Mouse (Mus musculus) R1 (cell line): ENCODE data around the gene Slc35c2.

Experiments
- DNase-seq: peaks from one replicate; pipeline ENCODE4 v3.0.0-alpha.2; 2018; ENCODE audit warnings: low read depth, low spot score

The Slc35c2 gene

DNA sequence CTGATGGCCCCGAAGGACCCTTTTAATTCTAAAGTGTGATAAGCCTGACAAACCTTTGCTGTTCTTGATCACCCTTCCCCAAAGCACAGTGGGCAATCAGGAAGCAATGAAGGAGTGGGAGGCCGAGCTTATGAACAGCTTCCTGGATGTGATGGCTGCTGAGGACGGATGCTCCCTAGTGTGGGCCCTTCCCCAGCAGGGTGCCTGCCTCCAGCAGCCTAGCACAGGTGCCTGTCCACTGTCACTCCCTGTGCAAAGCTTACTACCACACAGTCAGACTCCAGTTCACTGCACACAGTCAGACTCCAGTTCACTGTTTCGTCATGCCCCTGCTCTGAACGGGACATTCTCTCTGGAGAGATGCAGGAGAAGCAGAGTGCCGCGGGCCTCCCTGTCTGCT is 24.7 kb upstream of the Slc35c2 start:
- DNase-seq: no peak

DNA sequence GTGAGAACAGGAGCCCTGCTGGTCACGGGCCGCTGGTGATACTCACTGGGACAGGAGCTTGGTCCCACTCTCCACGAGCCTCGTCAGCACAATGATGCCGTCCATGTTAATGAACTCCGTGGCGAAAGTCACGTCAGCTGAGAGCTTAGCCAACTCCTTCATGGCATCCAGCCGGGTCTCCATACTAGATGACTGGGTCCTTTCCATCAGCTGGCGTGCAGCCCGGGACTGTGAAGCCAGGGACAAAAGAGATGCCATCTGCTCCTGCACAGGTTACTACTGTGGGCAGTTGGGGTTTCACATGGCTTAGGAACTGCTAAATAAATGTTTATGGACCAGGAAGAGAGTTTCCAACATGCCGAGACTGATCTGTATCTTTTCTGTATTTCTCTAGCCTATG is 23.9 kb upstream of the Slc35c2 start:
- no peak for DNase-seq

DNA sequence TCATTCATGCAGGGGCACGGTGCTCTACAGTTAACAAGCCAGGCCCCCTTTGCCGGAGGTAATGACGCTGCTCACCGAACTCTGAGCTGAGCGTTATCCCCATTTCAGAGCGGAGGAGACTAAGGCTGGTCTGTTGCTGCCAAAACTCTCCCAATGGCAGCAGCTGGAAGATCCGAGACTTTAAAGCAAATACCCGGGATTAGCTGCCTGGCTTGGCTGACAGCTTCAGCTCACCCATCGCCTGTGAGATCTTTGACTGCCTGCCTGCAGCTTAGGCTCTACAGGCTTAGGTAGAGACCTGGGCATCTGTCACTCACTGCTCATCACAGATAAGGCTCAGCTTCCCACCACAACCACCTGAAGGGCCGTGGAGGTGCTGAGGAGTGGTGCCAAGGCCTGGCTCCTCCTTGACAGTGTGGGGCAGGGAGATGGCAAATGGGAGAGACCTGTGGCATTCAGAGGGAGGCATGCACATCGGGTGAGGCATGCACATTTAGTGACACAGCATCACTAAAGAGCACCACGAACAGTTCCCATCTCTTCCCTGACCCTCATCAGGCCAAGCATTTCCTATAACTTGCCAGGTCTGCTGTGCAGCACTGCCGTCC is 23.3 kb upstream of the Slc35c2 start:
- DNase-seq: no peak

DNA sequence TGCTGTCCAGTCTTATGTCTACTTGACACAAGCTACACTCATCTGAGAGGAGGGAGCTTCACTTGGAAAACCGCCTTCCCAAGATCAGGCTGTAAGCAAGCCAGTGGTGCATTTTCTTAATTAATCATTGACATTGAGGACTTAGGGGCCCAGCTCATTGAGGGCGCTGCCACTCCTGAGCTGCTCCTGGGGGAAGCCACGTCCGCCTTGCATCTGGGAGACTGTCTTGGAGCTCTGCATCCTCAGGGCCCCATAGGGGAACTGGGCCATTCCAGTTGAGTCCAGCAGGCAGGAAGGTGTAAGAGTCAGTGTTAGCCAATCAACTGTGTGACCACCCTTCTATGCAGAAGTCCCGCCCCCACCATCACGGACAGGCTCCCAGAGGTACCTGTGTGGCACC is 20.1 kb upstream of the Slc35c2 start:
- no peak for DNase-seq

DNA sequence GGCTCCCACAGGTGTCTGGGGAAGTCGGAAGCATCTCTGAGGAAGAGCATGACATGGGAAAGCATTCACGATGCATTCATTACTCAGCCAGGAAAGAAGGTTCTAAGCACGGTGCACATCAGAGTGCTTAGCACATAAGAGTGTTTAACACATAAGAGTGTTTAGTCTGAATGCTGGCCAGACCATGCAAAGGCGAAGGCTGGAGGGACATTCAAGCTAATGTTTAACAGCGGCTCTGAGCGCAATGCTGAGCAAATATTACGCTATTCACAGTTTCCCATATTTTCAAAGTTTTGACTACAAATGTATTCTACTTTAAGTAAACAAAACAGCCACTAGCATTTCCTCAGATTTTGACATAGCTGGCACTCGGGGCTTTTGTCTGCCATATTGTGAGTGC is 17.8 kb upstream of the Slc35c2 start:
- no peak for DNase-seq

DNA sequence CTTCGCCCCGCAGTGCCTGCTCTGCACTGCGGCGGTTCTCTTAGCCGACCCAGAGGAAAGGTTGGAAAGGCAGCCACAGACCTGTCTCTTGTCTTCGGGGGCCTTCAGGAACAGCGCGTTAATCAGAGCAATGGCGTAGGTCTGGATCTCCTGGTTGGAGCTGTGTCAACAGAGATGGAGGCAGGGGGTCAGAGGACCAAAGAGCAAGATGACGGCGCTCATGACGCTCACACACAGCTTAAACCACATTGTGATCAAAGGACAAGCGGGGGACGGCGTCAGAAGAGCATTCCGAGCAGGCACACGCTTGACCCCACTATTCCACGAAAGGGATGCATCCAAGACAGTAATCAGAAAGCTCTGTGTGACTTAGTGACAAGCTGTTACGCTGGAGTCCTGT is 17.1 kb upstream of the Slc35c2 start:
- DNase-seq: no peak

DNA sequence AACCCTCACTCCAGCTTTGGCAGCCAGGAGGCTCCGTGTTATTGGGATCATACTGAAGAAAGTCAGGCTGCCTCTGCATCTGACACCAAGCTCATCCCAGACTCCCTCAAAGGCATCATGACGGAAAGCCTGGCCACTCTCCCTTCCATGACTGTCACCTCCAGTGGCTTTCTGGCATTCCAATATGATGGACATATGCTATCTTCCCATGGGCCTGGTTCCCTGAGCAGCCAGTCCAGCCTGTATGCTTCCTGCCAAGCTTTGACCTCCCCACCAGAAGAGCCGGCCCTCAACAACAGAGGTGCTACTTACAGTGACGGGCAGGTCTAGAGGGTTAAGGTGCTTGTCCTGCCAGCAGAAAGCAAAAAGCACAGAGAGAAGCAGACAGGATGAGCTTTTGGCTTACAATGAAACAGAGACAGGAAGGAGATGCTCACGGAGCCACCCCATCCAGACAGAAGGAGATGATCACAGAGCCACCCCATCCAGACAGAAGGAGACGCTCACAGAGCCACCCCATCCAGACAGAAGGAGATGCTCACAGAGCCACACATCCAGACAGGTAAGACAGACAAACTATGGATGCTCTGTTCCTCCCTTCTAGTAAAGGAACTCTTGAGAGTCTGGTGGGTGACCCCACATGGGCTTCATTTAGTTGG is 15.8 kb upstream of the Slc35c2 start:
- DNase-seq: no peak

DNA sequence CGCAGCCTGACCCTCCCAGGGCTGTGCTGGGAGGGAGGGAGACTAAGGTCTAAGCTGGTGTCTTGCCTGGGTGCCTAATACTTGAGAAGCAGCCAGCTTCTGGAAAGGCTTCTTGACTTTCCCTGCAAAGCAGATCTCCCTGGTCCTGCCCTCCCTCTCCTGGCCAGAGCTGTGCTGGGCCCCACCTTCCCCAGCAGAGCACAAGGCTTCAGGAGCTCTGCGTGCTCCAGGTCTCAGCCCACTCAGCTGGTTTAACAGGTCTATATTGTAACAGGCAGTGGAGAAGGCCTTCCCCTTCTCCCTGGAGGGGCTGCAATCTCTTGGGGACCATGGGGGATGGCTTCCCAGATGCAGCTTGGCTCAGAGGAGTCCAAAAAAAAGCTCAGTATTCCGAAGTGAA is 13.7 kb upstream of the Slc35c2 start:
- DNase-seq: no peak

DNA sequence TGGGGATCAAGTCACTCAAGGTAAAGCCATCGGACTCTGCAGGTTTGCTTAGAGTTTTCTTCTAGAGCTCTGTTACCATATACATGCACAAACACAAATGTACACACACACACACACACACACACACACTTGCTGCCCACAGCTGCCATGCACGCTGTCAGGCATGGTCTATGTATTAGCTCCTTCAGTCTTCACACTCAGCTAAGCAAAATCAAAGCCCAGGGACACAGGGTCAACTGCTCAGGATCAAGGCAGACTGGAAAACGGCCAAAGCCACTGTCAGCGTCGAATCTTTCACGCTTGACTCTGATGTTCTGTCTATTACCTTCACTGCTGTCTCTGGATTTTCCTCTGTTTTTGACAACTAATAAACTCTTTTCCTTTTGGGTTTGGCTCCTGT is 13.2 kb upstream of the Slc35c2 start:
- no peak for DNase-seq

DNA sequence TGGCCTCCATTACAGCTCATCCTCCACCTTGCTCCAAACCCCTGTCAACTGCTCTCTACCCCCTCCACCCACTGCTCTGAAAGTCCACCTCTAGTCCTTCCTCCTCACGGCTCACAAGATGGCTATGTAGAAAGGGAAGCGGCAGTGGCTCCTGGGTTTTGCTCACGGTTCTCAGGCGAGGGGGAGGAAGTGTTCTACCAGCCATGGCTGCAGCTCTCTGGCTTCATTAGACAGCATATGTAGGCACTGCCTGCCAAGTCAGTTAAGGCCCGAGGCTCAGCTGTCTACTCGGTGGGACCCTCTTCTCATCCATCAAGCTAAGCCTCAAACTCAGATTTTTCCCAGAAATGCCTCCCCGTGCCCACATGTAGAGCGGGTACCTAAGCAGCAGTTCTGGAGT is 12.8 kb upstream of the Slc35c2 start:
- DNase-seq: no peak

DNA sequence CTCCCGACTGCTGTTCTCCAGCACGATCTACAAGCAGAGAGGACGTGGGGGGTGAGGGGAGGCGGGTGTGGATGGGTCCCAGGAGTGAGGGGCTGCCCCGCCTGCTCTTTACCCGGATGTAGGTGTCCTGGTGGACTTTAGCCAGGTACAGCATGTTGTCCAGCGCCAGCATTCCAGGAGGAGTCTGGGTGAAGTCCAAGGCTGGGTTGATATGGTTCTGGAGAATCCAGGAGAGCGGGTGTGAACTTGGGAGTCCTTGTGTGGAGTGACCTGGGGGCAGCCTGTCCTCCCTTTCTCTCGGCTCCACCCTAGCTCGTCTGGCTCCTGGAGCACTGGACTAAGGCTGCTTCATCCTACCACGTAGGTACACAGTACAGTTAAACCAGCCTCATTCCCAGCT is 9.8 kb upstream of the Slc35c2 start:
- DNase-seq: no peak

DNA sequence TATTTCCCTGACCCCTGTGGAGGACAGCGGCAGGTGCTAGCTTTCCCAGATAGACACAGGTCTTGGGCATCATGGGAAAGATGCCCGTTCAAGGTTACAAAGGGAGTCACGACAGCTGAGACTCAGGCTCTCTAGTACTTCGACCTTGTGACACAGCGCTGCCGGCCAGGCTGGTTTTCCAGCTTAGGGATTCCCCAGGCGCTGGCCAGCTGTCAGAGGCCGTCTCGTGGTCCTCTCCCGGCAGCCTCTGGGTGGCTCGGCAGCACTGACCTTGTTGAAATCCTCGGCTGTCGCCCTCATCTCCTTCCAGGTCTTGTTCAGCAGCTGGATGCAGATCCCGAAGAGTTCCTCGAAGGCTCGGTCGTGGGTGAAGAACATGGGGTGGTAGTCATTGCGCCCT is 8.9 kb upstream of the Slc35c2 start:
- DNase-seq: no peak

DNA sequence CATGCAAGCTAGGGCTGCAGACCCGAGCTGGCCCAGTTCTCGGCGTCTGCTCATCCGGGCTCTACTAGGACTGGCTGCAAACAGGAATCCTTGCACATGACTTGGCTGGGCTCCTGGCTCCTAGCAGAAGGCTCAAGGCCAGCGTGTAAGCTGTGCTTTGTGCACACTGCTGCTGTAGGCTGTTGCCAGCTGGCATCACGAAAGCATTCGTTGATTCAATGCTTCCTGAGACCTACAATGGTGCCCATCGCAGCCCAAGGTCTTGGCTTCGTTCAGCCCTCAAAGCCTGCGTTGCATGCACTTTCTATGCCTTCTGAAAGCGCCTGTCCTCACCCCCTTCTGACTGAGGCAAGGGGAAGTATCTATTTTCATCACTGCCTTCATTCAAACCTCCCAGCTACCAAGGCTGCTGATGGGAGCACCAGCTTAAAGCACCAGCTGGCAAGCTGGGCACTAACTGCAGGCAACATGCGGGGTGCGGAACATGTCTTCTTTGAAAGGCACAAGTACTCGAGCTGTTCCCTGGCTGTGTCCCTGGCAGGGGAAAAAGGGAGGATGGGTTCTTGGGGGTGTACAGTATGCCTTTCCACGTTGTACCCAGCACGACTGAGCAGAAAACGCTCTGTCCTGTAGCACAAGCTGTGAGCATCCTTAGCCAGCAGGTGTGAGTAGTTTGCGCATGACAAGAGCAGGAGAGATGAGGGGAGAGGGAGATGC is 804 bp upstream of the Slc35c2 start:
- DNase-seq: no peak

DNA sequence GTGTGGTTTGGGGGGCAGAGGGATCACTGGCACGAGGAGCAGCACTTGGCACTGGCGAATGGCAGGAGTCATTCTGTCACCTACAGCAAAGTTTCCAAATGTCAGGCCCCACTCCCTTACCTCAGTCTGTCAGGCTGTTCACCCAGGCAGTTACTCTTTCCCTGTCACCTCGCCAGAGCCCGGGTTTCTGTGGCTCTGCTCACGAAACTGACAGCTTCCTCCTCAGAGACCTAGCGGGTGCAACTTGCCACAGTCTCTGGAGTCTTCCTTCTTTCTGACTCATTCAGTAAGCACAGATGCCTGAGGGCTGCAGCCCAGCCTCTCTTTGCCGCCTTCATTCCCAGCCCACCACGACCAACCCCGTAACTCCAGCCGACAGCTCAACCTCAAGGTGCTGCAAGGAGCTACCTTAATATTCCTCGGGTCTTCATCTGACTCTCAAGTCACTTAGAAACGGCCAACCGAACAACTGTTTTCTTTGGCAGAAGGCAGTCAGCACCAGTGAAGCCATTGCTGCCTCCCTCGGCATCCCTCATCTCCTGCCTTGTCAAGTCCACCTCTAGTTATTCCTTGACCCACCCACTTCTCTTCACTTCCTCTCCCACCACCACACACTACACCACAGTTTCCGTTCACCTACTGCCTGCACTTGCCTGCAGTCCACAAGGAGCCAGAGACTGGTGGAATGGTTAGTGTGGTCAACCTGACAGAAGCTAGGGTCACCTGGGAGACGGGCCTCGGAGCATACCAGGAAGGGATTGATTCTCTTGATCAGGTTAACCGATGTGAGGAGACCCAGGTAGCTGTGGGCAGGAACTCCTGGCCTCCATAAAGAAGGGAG is 1.1 kb downstream of the Slc35c2 start:
- peak; percentile 11 for DNase-seq

DNA sequence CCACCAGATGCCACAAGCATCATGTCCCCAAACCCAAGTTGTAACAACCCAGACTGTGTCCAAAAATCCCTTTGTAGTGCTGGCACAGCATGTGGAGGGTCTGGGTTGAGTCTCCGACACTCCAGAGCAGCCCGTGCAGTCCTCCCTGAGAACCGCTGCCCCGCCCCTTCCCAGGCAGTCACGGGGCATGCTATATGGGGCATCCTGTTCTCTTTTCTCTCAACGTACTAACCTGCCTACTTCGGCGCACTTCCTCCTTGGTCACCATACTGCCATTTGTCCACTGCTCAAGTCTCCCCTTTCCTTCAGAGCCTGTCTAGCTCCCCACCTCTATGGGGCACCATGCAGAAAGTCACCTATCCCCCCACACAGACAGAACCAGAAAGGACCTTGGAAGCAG is 2.0 kb downstream of the Slc35c2 start:
- no peak for DNase-seq

DNA sequence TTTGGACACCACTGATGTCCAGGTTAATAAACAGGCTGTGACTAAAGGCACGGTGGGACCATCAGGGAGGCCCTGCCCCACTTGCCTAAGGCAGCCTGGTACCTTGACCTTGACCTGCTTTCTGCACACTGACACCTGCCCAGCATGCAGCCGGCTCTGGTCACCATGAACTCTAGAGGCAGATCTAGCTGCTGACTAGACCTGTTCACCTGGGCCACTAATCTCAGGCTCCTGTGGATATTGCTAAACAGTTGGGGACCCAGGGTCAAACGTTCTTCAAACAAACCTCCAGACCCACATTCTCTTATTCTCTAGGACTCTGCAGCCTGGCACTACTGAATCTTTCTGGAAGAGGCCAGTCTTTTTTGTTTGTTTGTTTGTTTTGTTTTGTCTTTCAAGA is 2.6 kb downstream of the Slc35c2 start:
- no peak for DNase-seq

DNA sequence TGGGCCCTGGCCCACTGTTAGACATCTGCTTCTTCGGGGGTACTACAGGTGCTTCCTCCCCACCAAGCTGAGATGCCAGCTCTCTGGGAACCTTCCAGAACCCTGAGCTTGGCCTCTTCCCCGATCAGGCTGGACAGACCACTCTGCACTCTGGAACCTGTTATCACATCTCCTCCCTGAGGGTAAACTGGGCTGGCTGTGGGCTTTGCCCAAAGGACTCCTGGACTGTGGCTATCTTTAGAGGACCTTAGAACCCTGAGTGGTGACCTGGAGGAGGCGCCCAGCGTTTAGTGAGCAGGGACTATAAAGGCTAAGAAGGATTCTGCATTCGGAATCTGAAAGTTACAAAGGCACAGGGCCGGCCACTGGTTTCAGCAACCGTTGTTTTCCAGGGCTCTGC is 3.3 kb downstream of the Slc35c2 start:
- no peak for DNase-seq

DNA sequence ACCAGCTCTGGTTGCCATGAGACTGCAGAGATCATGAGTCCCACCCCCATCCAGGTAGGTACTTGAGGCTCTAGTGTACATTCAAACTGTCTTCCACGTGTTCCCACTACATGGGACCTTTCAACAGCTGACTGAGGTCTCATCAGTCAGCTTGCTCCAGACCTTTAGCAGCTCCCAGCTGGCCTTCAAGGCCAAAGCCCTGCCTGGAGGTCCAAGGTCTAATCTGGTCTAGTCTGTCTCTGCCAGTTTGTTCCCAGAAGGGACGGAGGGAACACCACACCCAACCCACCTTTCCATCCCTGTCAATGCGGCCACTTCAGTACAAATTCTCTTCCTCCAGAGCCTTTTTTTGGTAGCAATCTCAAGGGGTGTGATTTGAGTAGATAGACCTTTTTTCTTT is 4.0 kb downstream of the Slc35c2 start:
- no peak for DNase-seq

DNA sequence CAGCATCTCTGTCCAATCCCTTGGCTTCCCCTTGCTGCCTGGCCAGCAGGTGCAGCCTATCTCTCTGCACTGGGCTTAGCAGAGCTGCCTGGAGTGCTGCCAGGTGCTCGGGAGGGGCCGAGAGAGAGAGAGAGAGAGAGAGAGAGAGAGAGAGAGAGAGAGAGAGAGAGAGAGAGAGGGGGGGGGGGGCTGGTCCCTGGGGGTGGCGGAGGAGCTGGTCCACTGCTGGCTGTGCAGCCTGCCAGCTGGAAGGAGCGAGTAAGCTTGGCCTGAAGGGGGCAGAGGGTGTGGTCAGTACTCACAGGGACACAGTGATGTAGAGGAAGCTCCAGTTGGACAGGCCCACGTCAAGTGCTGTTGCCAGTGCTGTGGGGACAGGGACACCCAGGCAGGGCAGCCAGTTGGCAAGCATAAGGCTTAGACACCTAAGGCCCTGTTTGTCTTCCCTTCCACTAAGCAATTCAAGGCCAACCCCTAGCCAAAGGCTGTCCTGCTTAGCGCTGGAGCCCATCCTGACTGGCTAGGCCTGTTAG is 5.8 kb downstream of the Slc35c2 start:
- DNase-seq: no peak

DNA sequence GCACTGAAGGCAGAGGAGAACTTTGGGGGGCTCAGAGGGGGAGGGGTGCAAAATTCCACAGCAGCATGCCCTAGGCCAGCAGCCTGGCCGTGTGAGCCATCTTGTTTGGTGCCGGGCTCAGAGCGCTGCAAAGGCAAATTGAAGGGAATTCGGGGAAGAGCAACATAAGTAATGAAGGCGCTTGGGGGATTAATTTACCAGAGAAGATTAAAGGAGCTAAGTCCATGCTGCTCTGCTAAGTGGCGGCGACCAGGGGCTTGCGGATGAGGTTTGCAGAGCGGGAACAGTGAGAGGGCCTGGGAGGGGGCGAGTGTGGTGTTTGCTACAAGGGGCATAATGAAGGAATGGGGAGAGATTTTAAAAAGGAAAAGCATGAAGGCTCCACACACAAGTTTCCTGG is 8.3 kb downstream of the Slc35c2 start:
- no peak for DNase-seq

DNA sequence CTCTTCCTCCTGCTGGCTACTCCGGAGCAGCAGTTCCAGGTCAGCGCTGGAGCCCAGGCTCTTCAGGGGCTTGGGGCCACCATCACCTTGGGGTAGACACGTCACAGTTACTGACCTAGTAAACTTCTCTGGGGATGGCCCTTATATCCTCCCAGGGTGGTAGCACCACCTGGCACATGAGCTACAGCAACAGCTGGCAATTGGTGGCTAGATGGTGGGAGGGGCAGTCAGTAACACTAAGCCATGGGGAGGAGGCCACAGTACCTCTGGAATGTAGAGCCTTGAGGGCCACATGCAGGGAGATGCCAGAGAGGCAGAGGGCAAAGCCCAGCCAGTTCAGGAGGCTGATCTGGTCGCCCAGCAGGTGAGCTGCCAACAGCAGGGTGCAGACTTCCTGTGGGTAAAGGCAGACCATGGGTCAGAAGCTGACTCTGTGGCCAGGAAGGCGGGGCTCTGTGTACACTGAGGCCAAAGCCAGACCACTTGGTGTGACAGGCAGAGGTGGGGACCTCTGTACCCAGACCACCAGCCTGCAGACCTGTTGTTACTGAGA is 10.4 kb downstream of the Slc35c2 start:
- DNase-seq: no peak

DNA sequence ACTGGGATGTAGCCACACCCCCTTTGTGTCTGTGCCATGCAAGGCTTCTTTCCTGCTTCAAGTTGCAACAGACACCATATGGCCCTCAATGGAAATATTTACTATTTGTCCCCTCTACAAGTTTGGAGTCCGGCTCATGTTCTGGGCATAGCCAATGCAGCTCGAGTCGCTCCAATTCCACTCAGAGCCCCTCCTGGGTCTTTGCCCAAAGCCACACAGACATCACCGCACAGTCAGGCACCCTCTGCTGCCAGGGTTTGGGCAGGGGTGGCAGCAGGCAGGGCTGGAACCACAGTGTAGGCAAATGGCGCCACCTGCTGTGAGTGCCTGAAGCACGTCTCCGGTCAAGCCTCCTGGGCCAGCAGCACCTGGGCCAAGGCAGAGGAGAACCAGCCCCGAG is 11.8 kb downstream of the Slc35c2 start:
- DNase-seq: peak; percentile 25
